Mouse (Mus musculus): ENCODE measurements at regions not wholly inside any gene's neighbourhood (a gene's known extent, or its start where the extent isn't known, plus 50 kb on each side); places are given as distances from the start of the nearest gene placed in this dataset.

DNA sequence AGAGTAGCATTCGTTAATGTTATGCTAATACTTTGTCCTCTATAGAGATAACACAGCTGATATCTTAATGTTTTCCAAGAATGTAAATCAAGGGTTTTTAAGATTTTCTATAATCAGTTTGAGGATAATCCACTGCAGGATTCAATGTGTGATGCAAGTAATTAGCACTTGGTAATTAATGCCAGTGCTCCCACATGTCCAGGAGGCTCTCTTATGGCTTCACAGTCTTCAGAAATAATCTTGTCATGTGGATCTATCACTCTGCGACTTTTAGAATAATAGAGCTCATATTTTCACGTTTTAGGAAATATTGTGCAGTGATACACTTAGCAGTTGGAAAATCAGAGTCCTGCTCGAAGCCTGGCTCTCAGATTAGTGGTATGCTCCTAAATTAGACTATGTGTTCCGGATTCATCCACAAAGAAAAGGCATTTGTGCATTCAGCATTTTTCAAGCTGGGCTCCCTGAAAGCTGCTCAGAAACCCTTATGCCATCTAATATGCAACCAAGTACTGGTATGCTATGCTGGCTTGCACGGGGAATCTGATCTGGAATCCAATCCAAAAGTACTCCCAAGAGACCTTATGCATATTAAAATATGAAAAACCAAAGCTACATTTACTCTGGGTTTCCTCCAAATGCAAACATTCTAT, 1302.8 kb upstream of the Tyrp1 start:
- DNase-seq (ENCODE audit: low read depth, low spot score) = peak; percentile 65

DNA sequence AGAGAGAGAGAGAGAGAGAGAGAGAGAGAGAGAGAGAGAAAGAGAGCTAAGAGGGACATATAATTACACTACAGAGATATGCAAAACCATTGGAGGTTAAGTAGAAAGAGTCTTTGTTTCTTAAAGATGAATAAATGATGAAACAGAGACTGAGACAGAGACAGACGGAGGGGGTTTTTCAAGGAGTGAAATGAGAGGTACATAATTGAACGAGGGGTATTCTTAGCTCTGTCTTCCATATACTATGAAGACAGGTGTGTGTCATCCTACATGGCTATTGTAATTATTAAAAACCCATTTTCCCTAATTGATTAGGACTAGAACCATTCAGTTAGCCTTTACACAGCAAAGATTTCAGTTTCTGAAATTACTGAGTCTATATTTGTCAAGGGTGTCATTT, 1302.2 kb upstream of the Tyrp1 start:
- DNase-seq (ENCODE audit: low read depth, low spot score) = no peak

DNA sequence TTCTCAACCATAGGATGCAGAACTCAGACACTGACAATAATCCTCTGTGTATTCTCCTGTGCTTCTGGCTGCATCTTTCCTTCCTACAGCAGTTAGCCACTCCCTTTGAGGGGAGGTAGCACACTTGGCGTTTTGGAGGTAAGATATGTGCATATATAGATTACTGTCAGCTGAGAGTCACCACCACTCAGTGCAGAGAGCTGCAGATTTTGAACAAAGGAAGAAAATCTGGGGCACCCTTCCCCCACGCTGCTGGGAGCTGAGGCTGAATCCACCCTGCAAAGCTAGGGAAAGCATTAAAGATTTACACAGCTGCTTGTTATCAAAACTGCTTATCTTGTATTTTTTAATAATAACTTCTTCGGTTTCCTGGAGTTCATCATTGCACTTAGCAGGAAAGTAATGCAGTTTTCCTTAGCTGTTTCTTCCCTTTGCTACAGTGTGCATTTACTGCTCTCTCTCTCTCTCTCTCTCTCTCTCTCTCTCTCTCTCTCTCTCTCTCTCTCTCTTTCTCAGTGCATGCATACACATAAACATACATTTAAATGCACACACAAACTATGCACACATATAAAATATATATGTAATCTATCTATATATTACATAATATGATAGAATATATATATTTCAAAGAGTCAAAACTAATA, 1301.4 kb upstream of the Tyrp1 start:
- DNase-seq (ENCODE audit: low read depth, low spot score) = peak; percentile 71

DNA sequence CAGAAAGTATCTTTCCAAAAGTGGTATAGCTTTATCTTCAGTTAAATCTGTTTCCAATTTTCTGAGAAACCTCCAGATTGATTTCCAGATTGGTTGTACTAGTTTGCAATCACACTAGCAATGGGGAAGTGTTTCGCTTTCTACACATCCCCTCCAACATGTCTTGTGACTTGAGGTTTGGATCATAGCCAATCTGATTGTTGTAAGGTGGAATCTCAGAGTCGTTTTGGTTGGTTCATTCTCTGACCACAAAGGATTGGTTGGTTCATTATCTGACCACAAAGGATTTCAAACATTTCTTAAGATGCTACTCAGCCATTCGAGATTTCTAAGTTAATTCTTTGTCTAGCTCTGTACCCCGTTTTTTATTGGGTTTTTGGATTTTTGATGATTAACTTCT, 1288.5 kb upstream of the Tyrp1 start:
- no peak for DNase-seq (ENCODE audit: low read depth, low spot score)
